Mouse (Mus musculus) heart, embryonic 16.5 days (tissue): Measurements from ENCODE around the gene Gm5538. TPM values are rescaled to one million over a fixed set of nuclear protein-coding genes. Genes with fewer than 3 reads are reported as not detected.

Source experiments
- ATAC-seq: fragments of 200-750 bp; cut with Nextera tagmentation; replicated peaks from 2 replicates; pipeline ENCODE4 v1.8.0; 2017; ENCODE audit warnings: moderate number of reproducible peaks; ENCODE audit not compliant: insufficient read depth, low FRiP score; ENCODE audit errors: extremely low read depth
- H3K27ac ChIP-seq: fragments of 300-500 bp; sonication (generic); 2 replicates; pipeline ENCODE4 v1.5.1; 2014; ENCODE audit warnings: mild to moderate bottlenecking, low read length, control low read depth, moderate library complexity
- H3K27me3 ChIP-seq: fragments of 300-500 bp; sonication (generic); 2 replicates; pipeline ENCODE4 v1.6.1; 2014; ENCODE audit warnings: low read length, mixed read lengths; ENCODE audit not compliant: control insufficient read depth, insufficient read depth
- H3K36me3 ChIP-seq: fragments of 300-500 bp; sonication (generic); 2 replicates; pipeline ENCODE4 v1.6.1; 2014; ENCODE audit not compliant: control insufficient read depth, insufficient read depth
- H3K4me1 ChIP-seq: fragments of 300-500 bp; sonication (generic); 2 replicates; pipeline ENCODE4 v1.6.1; 2014; ENCODE audit warnings: low read length, mixed read lengths; ENCODE audit not compliant: control insufficient read depth, insufficient read depth
- H3K4me2 ChIP-seq: fragments of 300-500 bp; sonication (generic); 2 replicates; pipeline ENCODE4 v1.6.1; 2014; ENCODE audit warnings: low read depth, mild to moderate bottlenecking, control low read depth, low read length
- H3K4me3 ChIP-seq: fragments of 300-500 bp; sonication (generic); 2 replicates; pipeline ENCODE4 v1.5.1; 2014; ENCODE audit warnings: mild to moderate bottlenecking, control low read depth, low read length
- H3K9ac ChIP-seq: fragments of 300-500 bp; sonication (generic); 2 replicates; pipeline ENCODE4 v1.6.1; 2014; ENCODE audit warnings: low read length, control low read depth
- H3K9me3 ChIP-seq: fragments of 300-500 bp; sonication (generic); replicated peaks from 2 replicates; pipeline ENCODE4 v1.6.1; 2016; ENCODE audit warnings: low read length; ENCODE audit not compliant: control insufficient read depth
- whole genome bisulfite sequencing: fragments of 180-500 bp; shearing (Covaris S2); extraction: QIAGEN DNeasy Blood & Tissue Kit; methylation state at CpG from one replicate; pipeline ENCODE4 v1.1.7; 2014; 5-methylcytosine and 5-hydroxymethylcytosine counted together
- polyA plus RNA-seq: library from polyadenylated mRNA; unstranded; fragments of >200 nt; fragmentation: Nextera tagmentation; extraction: Ambion mirVana; gene quantifications from 2 replicates; pipeline ENCODE4 v1.2.1, GENCODE M21; 2015

Gm5538 gene
- polyA plus RNA-seq: not detected in 2 replicates

DNA sequence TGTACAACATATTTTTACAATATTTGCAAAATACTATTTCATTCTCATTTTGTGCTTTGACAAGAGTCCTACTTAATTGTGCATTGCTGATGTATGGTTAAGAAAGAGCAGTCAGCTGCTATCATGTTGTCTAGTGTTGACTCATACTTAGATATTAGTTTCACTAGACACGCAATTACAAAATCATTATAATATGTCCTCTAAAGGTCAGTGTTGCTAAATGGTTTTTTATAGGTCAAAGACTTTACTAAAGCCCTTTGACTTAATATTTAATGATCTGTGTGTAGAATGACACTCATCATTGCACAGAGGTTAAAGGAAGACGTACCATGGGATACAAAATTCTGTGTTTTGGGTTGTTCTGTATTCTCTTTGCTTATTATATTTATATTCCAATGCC, at the start of gene Gm5538:
TSS of gene Gm5538 (plus strand) at position 301 of the 400 bp plus-strand sequence.
- Histone ChIP-seq H3K9me3 (no peaks in the 10 kb centered on the region), H3K36me3 (no peaks in the 10 kb centered on the region), H3K9ac (no peak within 1 kb of the TSS), H3K4me1 (no peaks in the 10 kb centered on the region), H3K27me3 (no peaks in the 10 kb centered on the region), H3K27ac (no peak within 1 kb of the TSS), H3K4me3 (no peak within 1 kb of the TSS), H3K4me2 (no peak within 1 kb of the TSS)
- 79% methylated on average over 2 of the region's 2 CpGs for WGBS
- ATAC-seq: no peak

GRCm38 (mm10) chr3:59697391-59697790, 32.2 kb upstream of the Gm5538 start:
- Histone ChIP-seq H3K4me1 (no peaks in the 10 kb centered on the region), H3K4me3 (no peak overlapping the region), H3K27me3 (no peaks in the 10 kb centered on the region), H3K9me3 (no peaks in the 10 kb centered on the region), H3K9ac (no peak overlapping the region), H3K36me3 (no peaks in the 10 kb centered on the region), H3K27ac (no peak overlapping the region), H3K4me2 (no peak overlapping the region)
- WGBS: 65% methylated on average over 3 of the region's 3 CpGs
- ATAC-seq: no peak

- Histone ChIP-seq H3K9ac (no peak overlapping the region), H3K27me3 (no peaks in the 10 kb centered on the region), H3K27ac (no peak overlapping the region), H3K4me1 (no peaks in the 10 kb centered on the region), H3K4me2 (no peak overlapping the region), H3K4me3 (no peak overlapping the region), H3K36me3 (no peaks in the 10 kb centered on the region), H3K9me3 (no peaks in the 10 kb centered on the region)
- no peak for ATAC-seq
- WGBS: 85% methylated on average over 1 of the region's 1 CpGs
Observed at GRCm38 (mm10) chr3:59702614-59703110, 26.9 kb upstream of the Gm5538 start.

DNA sequence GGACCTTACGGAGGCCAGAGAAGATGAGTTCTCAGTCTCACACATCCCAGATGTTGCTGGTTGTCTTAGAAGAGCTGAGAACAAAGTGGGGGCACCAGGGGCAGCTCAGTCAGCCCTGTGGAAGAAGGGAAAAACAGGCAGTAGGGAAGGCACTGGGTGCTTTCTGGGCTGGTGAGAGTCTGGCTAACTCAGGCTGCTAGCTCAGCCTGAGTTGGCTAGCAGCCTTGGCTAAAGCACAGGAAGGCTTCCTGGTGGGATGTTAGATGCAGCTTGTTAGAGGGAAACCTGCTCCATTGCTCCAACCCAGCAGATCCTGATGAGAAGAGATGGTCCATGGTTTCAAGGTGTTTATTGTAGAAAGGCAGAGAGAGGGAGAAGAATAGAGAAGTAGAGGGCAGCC, 10.3 kb downstream of the Gm5538 start:
- Histone ChIP-seq H3K4me2 (no peak overlapping the region), H3K4me1 (no peaks in the 10 kb centered on the region), H3K4me3 (no peak overlapping the region), H3K27me3 (no peaks in the 10 kb centered on the region), H3K27ac (no peak overlapping the region), H3K9ac (no peak overlapping the region), H3K36me3 (no peaks in the 10 kb centered on the region), H3K9me3 (no peaks in the 10 kb centered on the region)
- 81% methylated on average over 1 of the region's 1 CpGs for WGBS
- no peak for ATAC-seq

DNA sequence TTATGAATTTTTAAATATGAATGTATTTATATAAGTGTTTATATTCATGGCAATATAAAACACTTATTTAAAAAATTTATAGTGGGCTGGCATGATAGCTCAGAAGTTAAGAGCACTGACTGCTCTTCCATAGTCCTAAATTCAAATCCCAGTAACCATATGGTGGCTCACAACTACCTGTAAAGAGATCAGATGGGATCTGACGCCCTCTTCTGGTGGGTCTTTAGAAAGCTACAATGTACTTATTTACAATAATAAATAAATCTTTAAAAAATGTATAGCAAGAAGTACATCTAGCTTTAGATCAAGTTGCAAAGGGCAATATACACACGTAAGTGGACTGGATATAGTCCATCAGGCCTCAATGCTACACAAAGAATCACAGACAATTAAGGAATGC, 14.6 kb downstream of the Gm5538 start:
- H3K4me3 ChIP-seq: no peak overlapping the region
- H3K27ac ChIP-seq: no peak overlapping the region
- H3K9me3 ChIP-seq: no peaks in the 10 kb centered on the region
- ATAC-seq: no peak
- no peak overlapping the region for H3K4me2 ChIP-seq
- no peak overlapping the region for H3K9ac ChIP-seq
- H3K36me3 ChIP-seq: no peaks in the 10 kb centered on the region
- no peaks in the 10 kb centered on the region for H3K4me1 ChIP-seq
- WGBS: 13% methylated on average over 2 of the region's 2 CpGs
- no peaks in the 10 kb centered on the region for H3K27me3 ChIP-seq

Other genes with a start within 250 kb of the Gm5538 start
- gene Gm8298, start 131.3 kb downstream of the Gm5538 start, polyA plus RNA-seq: not detected in 2 replicates
- gene C130079G13Rik, start 195.4 kb downstream of the Gm5538 start, polyA plus RNA-seq: not detected in 2 replicates